Mouse (Mus musculus) myocyte (in vitro differentiated cells): Measurements from ENCODE around the gene Tmem171. TPM values are rescaled to one million over a fixed set of nuclear protein-coding genes. Genes with fewer than 3 reads are reported as not detected.
A peak's percentile ranks its signal among the peaks of the same experiment; 100 is the strongest.

Experiments used
- H3K27me3 ChIP-seq: one replicate; pipeline ENCODE4 v1.6.1; 2011; ENCODE audit not compliant: control insufficient read depth, insufficient read depth, insufficient read length
- H3K36me3 ChIP-seq: one replicate; pipeline ENCODE4 v1.6.1; 2011; ENCODE audit not compliant: control insufficient read depth, insufficient read depth
- H3K4me2 ChIP-seq: one replicate; pipeline ENCODE4 v1.6.1; 2011; ENCODE audit warnings: low read depth, control low read depth
- H3K4me3 ChIP-seq: one replicate; pipeline ENCODE4 v1.5.1; 2011; ENCODE audit warnings: mild to moderate bottlenecking, control low read depth, moderate library complexity
- H3K79me2 ChIP-seq: one replicate; pipeline ENCODE4 v1.6.1; 2011; ENCODE audit not compliant: control insufficient read depth, insufficient read depth
- H3ac ChIP-seq: one replicate; pipeline ENCODE4 v1.6.1; 2011; ENCODE audit not compliant: control insufficient read depth, insufficient read length
- CEBPB ChIP-seq: IDR thresholded peaks from 2 replicates; pipeline ENCODE4 v1.6.1; 2011; ENCODE audit warnings: mild to moderate bottlenecking, moderate library complexity; ENCODE audit not compliant: poor library complexity, insufficient read depth, severe bottlenecking
- E2F4 ChIP-seq: IDR thresholded peaks from one replicate; pipeline ENCODE4 v1.6.1; 2011; ENCODE audit warnings: mild to moderate bottlenecking, control low read depth, moderate library complexity; ENCODE audit not compliant: insufficient read depth
- MAX ChIP-seq: IDR thresholded peaks from one replicate; pipeline ENCODE4 v1.6.1; 2011; ENCODE audit warnings: low read depth, mild to moderate bottlenecking, control low read depth
- MYOD1 ChIP-seq, 3 experiments: IDR thresholded peaks; one replicate each; pipeline ENCODE4 v1.6.1; 2011; ENCODE audit warnings: control low read depth in 2 of 3, low read depth in 2 of 3, mild to moderate bottlenecking in 2 of 3, moderate library complexity in 1 of 3; ENCODE audit not compliant: insufficient read length in 2 of 3, control insufficient read depth in 1 of 3
- MYOG ChIP-seq, 3 experiments: IDR thresholded peaks; one replicate each; pipeline ENCODE4 v1.6.1; 2011; ENCODE audit warnings: control low read depth in 2 of 3, low read depth in 2 of 3, mild to moderate bottlenecking in 2 of 3; ENCODE audit not compliant: insufficient read length in 2 of 3, control insufficient read depth in 1 of 3, insufficient read depth in 1 of 3
- POLR2A ChIP-seq: IDR thresholded peaks from one replicate; pipeline ENCODE4 v1.6.1; 2011; ENCODE audit warnings: low read depth, mild to moderate bottlenecking, control low read depth, moderate library complexity; ENCODE audit not compliant: insufficient read length
- POLR2AphosphoS2 ChIP-seq: IDR thresholded peaks from one replicate; pipeline ENCODE4 v1.6.1; 2011; ENCODE audit warnings: low read depth, control low read depth; ENCODE audit not compliant: insufficient read length
- REST ChIP-seq: IDR thresholded peaks from one replicate; pipeline ENCODE4 v1.6.1; 2011; ENCODE audit warnings: mild to moderate bottlenecking, control low read depth, moderate library complexity; ENCODE audit not compliant: insufficient read depth, insufficient read length
- SRF ChIP-seq: IDR thresholded peaks from one replicate; pipeline ENCODE4 v1.6.1; 2011; ENCODE audit warnings: low read depth; ENCODE audit not compliant: control insufficient read depth, insufficient read length
- TCF12 ChIP-seq: IDR thresholded peaks from one replicate; pipeline ENCODE4 v1.6.1; 2011; ENCODE audit warnings: mild to moderate bottlenecking, control low read depth; ENCODE audit not compliant: poor library complexity, insufficient read depth, severe bottlenecking
- TCF3 ChIP-seq: IDR thresholded peaks from one replicate; pipeline ENCODE4 v1.6.1; 2011; ENCODE audit warnings: low read depth, control low read depth; ENCODE audit not compliant: insufficient read length
- USF1 ChIP-seq: IDR thresholded peaks from one replicate; pipeline ENCODE4 v1.6.1; 2011; ENCODE audit warnings: low read depth, mild to moderate bottlenecking, control low read depth, moderate library complexity
- polyA plus RNA-seq: library from polyadenylated mRNA; unstranded; fragments of >200 nt; fragmentation: generic; extraction: Trizol; gene quantifications from one replicate; pipeline ENCODE4 v1.2.1, GENCODE M21; 2012; ENCODE audit warnings: missing spikeins

The Tmem171 gene
- polyA plus RNA-seq, 1 experiment: 3.5 TPM

- Histone ChIP-seq H3K27me3 (no peaks in the 10 kb centered on the region), H3K79me2 (no peaks in the 10 kb centered on the region), H3K4me2 (peak overlapping the region; percentile 33), H3K36me3 (no peaks in the 10 kb centered on the region), H3K4me3 (peak overlapping the region; percentile 3), H3ac (no peak overlapping the region)
- TF ChIP-seq MAX (no peak), TCF12 (peak; percentile 65), REST (no peak), USF1 (no peak), TCF3 (peak; percentile 76), E2F4 (no peak), MYOG (IDR thresholded peaks at IDR 0.05; ENCODE audit: control insufficient read depth in 1 of 3, insufficient read depth in 1 of 3, insufficient read length in 2 of 3, low read depth in 2 of 3) (peak; percentile 83 to 98 (median 96)), CEBPB (peak; percentile 86), POLR2A (no peak), MYOD1 (IDR thresholded peaks at IDR 0.05; ENCODE audit: control insufficient read depth in 1 of 3, insufficient read length in 2 of 3, low read depth in 2 of 3) (peak; percentile 10 to 93 (median 93)), SRF (peak; percentile 70), POLR2AphosphoS2 (peak; percentile 14)
Observed at GRCm38 (mm10) chr13:98654129-98654939, 40.3 kb downstream of the Tmem171 start.

GRCm38 (mm10) chr13:98652194-98652593 is 42.4 kb downstream of the Tmem171 start:
- H3K27me3 ChIP-seq: no peaks in the 10 kb centered on the region
- H3K36me3 ChIP-seq: no peaks in the 10 kb centered on the region
- no peaks in the 10 kb centered on the region for H3K79me2 ChIP-seq
- H3ac ChIP-seq: no peak overlapping the region
- TF ChIP-seq SRF (no peak), POLR2AphosphoS2 (no peak), TCF12 (no peak), TCF3 (no peak), USF1 (no peak), CEBPB (no peak), E2F4 (no peak)
- H3K4me2 ChIP-seq: peak overlapping the region; percentile 33
- H3K4me3 ChIP-seq: no peak overlapping the region

- Histone ChIP-seq H3K4me3 (no peak overlapping the region), H3K79me2 (no peaks in the 10 kb centered on the region), H3K36me3 (no peaks in the 10 kb centered on the region), H3K4me2 (peak overlapping the region; percentile 33), H3K27me3 (no peaks in the 10 kb centered on the region), H3ac (no peak overlapping the region)
- TF ChIP-seq TCF3 (no peak), TCF12 (no peak), USF1 (no peak), REST (no peak), MAX (no peak), SRF (no peak), POLR2AphosphoS2 (no peak), MYOG (IDR thresholded peaks at IDR 0.05; ENCODE audit: control insufficient read depth in 1 of 3, insufficient read depth in 1 of 3, insufficient read length in 2 of 3, low read depth in 2 of 3) (peak in 2 of 3 experiments; percentile 22 to 69), CEBPB (no peak), POLR2A (no peak), E2F4 (no peak), MYOD1 (IDR thresholded peaks at IDR 0.05; ENCODE audit: control insufficient read depth in 1 of 3, insufficient read length in 2 of 3, low read depth in 2 of 3) (peak in 2 of 3 experiments; percentile 57 to 73)
Observed at GRCm38 (mm10) chr13:98651228-98651977, 43.2 kb downstream of the Tmem171 start.

- Histone ChIP-seq H3K36me3 (no peaks in the 10 kb centered on the region), H3K79me2 (no peaks in the 10 kb centered on the region), H3K4me2 (no peak overlapping the region), H3K4me3 (no peak overlapping the region), H3ac (no peak overlapping the region), H3K27me3 (no peaks in the 10 kb centered on the region)
- TF ChIP-seq TCF3: no peak
Observed at GRCm38 (mm10) chr13:98647775-98648568, 46.7 kb downstream of the Tmem171 start.
